Mouse (Mus musculus) heart, adult 2 months (tissue): ENCODE measurements around the gene Prpf38b. TPM values are rescaled to one million over a fixed set of nuclear protein-coding genes. Genes with fewer than 3 reads are reported as not detected.
A peak's percentile ranks its signal among the peaks of the same experiment; 100 is the strongest.

ENCODE experiments used
- DNase-seq, 2 experiments: peaks; one replicate each; pipeline ENCODE4 v3.0.0; 2021
- H3K27ac ChIP-seq: fragments of 200-600 bp; 2 replicates; pipeline ENCODE4 v1.8.1; 2022
- H3K27me3 ChIP-seq: fragments of 200-500 bp; 2 replicates; pipeline ENCODE4 v1.6.1; 2012; ENCODE audit warnings: mild to moderate bottlenecking, low read length, inconsistent platforms, mixed read lengths; ENCODE audit not compliant: control insufficient read depth, insufficient read depth
- H3K36me3 ChIP-seq: fragments of 200-500 bp; 2 replicates; pipeline ENCODE4 v1.6.1; 2012; ENCODE audit warnings: low read length, inconsistent platforms; ENCODE audit not compliant: control insufficient read depth, insufficient read depth
- H3K4me1 ChIP-seq: fragments of 200-500 bp; 2 replicates; pipeline ENCODE4 v1.6.1; 2011; ENCODE audit warnings: low read length; ENCODE audit not compliant: control insufficient read depth, insufficient read depth
- H3K4me3 ChIP-seq: fragments of 200-600 bp; 2 replicates; pipeline ENCODE4 v1.8.1; 2022
- H3K79me2 ChIP-seq: fragments of 200-500 bp; replicated peaks from 2 replicates; pipeline ENCODE4 v1.6.1; 2012; ENCODE audit warnings: mild to moderate bottlenecking, inconsistent platforms, low read length, moderate library complexity, mixed read lengths; ENCODE audit not compliant: control insufficient read depth, insufficient read depth
- H3K9ac ChIP-seq: fragments of 200-500 bp; 2 replicates; pipeline ENCODE4 v1.6.1; 2012; ENCODE audit warnings: low read depth, mild to moderate bottlenecking, control low read depth, inconsistent platforms, low read length, mixed read lengths
- CTCF ChIP-seq: fragments of 200-600 bp; IDR thresholded peaks from 2 replicates; pipeline ENCODE4 v1.8.1; 2022; ENCODE audit warnings: antibody characterized with exemption, mild to moderate bottlenecking, moderate library complexity
- EP300 ChIP-seq: fragments of 200-500 bp; IDR thresholded peaks from 2 replicates; pipeline ENCODE4 v1.6.1; 2011; ENCODE audit warnings: low read depth, low read length, control low read depth; ENCODE audit not compliant: insufficient read depth
- POLR2A ChIP-seq: fragments of 200-500 bp; IDR thresholded peaks from 2 replicates; pipeline ENCODE4 v1.6.1; 2011; ENCODE audit warnings: mild to moderate bottlenecking, low read depth, low read length, control low read depth; ENCODE audit not compliant: insufficient read depth
- WGBS: fragments of 180-500 bp; shearing (Covaris S2); methylation state at CpG from one replicate; pipeline ENCODE4 v1.1.7; 2018; 5-methylcytosine and 5-hydroxymethylcytosine counted together
- intact Hi-C: fragments of 180-260 bp; cut with DNase I; formaldehyde crosslinking; loops from one replicate; pipeline ENCODE4 v1.15.1; 2025
- polyA plus RNA-seq: library from polyadenylated mRNA; depleted of rRNA; stranded (reverse); fragments of >200 nt; gene quantifications from 2 replicates; pipeline ENCODE4 v1.2.3, GENCODE M21; 2012; rRNA removed
- total RNA-seq, 2 experiments: library from RNA; stranded (reverse); gene quantifications; 2 replicates each; pipeline ENCODE4 v1.2.3; 2021

Gene Prpf38b
- total and polyA plus RNA-seq, 3 experiments = 13.6 to 21.1 (median 17.3) TPM

DNA sequence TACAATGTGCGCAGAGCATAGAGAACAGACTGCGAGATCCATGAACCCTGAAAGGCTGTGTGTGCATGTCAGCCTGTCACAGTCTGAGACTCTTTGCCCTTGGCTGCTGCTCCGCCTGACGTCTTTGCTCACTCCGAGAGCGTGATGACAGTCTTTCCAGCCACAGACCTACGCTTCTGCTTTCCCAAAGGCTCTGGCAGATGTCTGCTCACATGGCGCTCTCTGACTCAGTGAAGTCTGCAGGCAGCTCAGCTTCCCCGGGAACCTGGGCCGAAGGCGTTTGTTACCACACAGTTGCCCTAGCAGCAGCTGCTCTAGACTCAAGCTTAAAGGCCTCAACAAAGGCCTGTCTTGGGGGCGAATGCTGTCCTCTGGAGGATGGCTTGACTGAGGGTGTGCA, 56.2 kb downstream of the Prpf38b start:
- Histone ChIP-seq H3K27ac (peak overlapping the region; percentile 52), H3K9ac (no peak overlapping the region), H3K4me1 (peaks cover 10% of the 10 kb centered on the region), H3K4me3 (no peak overlapping the region), H3K36me3 (no peaks in the 10 kb centered on the region), H3K27me3 (no peaks in the 10 kb centered on the region), H3K79me2 (no peaks in the 10 kb centered on the region)
- WGBS = 55% methylated on average over 12 of the region's 12 CpGs
- intact Hi-C loops = loop anchor here (5.0 kb wide), 1 partner anchor 57 kb away; the partner anchor contains the start of gene Prpf38b
- peak; percentile 37; the same call in 1 of the 2 replicates for TF ChIP-seq EP300
- 0 out of 2 replicates have a peak, but pooled peaks have one; percentile 25 for TF ChIP-seq POLR2A
- no peak for TF ChIP-seq CTCF
- DNase-seq = peak; percentile 59 to 71

GRCm38 (mm10) chr3:108853266-108853665, 58.3 kb downstream of the Prpf38b start:
- H3K9ac ChIP-seq = no peak overlapping the region
- no peaks in the 10 kb centered on the region for H3K79me2 ChIP-seq
- H3K36me3 ChIP-seq = no peaks in the 10 kb centered on the region
- TF ChIP-seq EP300 = no peak
- TF ChIP-seq POLR2A = no peak
- TF ChIP-seq CTCF = no peak
- no peak for DNase-seq
- WGBS = 84% methylated on average over 1 of the region's 1 CpGs
- intact Hi-C loops = no loop called here
- H3K4me1 ChIP-seq = peaks cover 10% of the 10 kb centered on the region
- H3K27me3 ChIP-seq = no peaks in the 10 kb centered on the region
- no peak overlapping the region for H3K27ac ChIP-seq
- H3K4me3 ChIP-seq = no peak overlapping the region

Other genes starting within 250 kb of the Prpf38b start
- gene Gpsm2, start 189.4 kb downstream of the Prpf38b start, total RNA-seq = under 1 TPM; 0.57 to 0.94 TPM
- 0.82 and 0.91 TPM in 2 replicates for gene Gpsm2, start 189.4 kb downstream of the Prpf38b start, polyA plus RNA-seq
- under 1 TPM in 1 of 2 experiments, not detected in 1; 0.05 TPM for gene Aknad1, start 172.1 kb downstream of the Prpf38b start, total RNA-seq
- gene Aknad1, start 172.1 kb downstream of the Prpf38b start, polyA plus RNA-seq = 0.04 and 0.06 TPM in 2 replicates
- 10 to 100 TPM; 25.7 to 27.3 TPM for gene Stxbp3, start 71.2 kb downstream of the Prpf38b start, total RNA-seq
- gene Stxbp3, start 71.2 kb downstream of the Prpf38b start, polyA plus RNA-seq = 7.0 and 11.8 TPM in 2 replicates
- under 1 TPM; 0.08 to 0.16 TPM for gene Fndc7, start 21.7 kb downstream of the Prpf38b start, total RNA-seq
- gene Fndc7, start 21.7 kb downstream of the Prpf38b start, polyA plus RNA-seq = 0.27 and 0.47 TPM in 2 replicates
- gene Henmt1, start 28.1 kb upstream of the Prpf38b start, total RNA-seq = not detected
- gene Henmt1, start 28.1 kb upstream of the Prpf38b start, polyA plus RNA-seq = not detected in 2 replicates
- gene Gm9857, start 28.7 kb upstream of the Prpf38b start, total RNA-seq = not detected
- gene Gm9857, start 28.7 kb upstream of the Prpf38b start, polyA plus RNA-seq = not detected in 2 replicates
- gene Fam102b, start 115.9 kb upstream of the Prpf38b start, total RNA-seq = 10 to 100 TPM; 11.2 to 12.7 TPM
- gene Fam102b, start 115.9 kb upstream of the Prpf38b start, polyA plus RNA-seq = 4.9 and 7.7 TPM in 2 replicates
- not detected for gene Slc25a54, start 168.7 kb upstream of the Prpf38b start, total RNA-seq
- gene Slc25a54, start 168.7 kb upstream of the Prpf38b start, polyA plus RNA-seq = not detected in 2 replicates
- 1 to 10 TPM; 5.7 to 7.4 TPM for gene Slc25a24, start 211.4 kb upstream of the Prpf38b start, total RNA-seq
- 1.9 and 3.3 TPM in 2 replicates for gene Slc25a24, start 211.4 kb upstream of the Prpf38b start, polyA plus RNA-seq